Mouse (Mus musculus) colon, adult 2 months (tissue): ENCODE results near the gene Ncf2. TPM values are rescaled to one million over a fixed set of nuclear protein-coding genes. Genes with fewer than 3 reads are reported as not detected.

Experiments
- polyA plus RNA-seq: library from polyadenylated mRNA; depleted of rRNA; stranded (reverse); fragments of >200 nt; gene quantifications from 2 replicates; pipeline ENCODE4 v1.2.3, GENCODE M21; 2012; rRNA removed

Ncf2 gene
- polyA plus RNA-seq = 7.8 and 10.6 TPM in 2 replicates

DNA sequence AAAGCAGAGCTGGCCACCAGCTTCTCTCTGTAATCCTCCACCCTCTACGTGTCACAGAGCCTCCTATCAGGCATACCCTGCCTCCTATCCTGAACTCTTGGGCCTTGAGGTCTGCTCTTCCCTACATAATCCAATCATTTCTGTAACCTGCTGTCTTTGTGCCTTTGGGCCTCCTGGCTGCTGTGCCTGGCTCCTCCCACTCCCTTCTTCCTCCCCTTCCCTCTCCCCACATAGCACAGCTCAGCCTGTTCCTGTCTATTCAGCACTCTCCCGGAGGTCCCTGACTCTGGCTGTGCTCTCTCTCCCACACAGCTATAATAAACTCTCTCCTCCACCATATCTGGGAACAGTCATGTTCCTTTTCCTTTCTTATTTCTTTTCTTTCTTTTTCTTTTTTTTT lies at the start of gene Ncf2:
Ncf2 (plus strand) TSS at position 298 of the 400 bp plus-strand sequence.

GRCm38 (mm10) chr1:152750312-152750965 lies 49.6 kb upstream of the Ncf2 start, which contains the start of gene Apobec4:
Gene Apobec4 (plus strand): TSS chr1:152750551.

DNA sequence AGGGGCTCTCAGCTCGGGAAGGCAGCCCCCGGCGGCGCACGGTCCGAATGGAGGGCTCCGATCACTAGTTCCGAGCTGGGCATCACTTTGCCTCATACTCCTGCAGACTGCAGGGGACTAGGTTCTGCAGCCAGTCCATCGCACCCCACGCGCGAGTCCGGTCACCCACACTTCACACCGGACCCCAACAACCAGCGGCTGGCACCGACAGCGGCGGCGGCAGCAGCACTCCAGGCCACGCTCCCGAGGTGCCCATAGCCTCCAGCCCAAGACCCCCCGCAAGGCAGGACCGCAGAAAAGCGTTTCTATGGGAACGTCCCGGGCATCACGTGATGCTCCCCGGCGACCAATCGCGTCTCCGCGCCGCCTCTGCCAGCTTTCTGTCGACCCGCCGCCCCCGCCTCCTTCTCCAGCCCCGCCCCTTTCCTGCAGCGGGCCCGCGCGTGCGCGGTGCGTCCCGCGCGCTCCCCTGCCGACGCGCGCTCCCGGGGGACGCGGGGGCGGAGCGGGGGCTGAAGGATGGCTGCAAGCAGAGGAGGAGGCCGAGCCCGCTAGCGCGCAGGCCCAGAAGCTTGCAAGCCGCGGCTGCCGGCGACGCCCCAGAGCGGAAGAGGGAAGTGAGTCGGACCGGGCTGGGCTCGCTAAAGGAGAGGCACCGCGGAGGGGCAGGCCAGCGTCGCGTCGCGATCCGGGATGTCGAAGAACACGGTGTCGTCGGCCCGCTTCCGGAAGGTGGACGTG lies 33.8 kb upstream of the Ncf2 start, which contains the start of the genes Rgl1 and Arpc5:
Rgl1 (minus strand) TSS at position 320 of the 741 bp plus-strand sequence.
Arpc5 (plus strand) TSS at position 511 of the 741 bp plus-strand sequence.

Other genes starting within 250 kb of the Ncf2 start
- gene Apobec4, start 49.6 kb upstream of the Ncf2 start, polyA plus RNA-seq = 0.07 TPM in 1 of 2 replicates, not detected in the other
- gene Rgl1, start 33.8 kb upstream of the Ncf2 start, polyA plus RNA-seq = 4.5 and 4.7 TPM in 2 replicates
- gene Arpc5, start 33.7 kb upstream of the Ncf2 start, polyA plus RNA-seq = 92.7 and 119 TPM in 2 replicates
- gene Smg7, start 102.5 kb downstream of the Ncf2 start, polyA plus RNA-seq = 19.2 and 30.3 TPM in 2 replicates
- 2.4 and 2.6 TPM in 2 replicates for gene Nmnat2, start 154.8 kb downstream of the Ncf2 start, polyA plus RNA-seq